Mouse (Mus musculus) erythroid progenitor cell, adult 5-6 weeks (primary cell): ENCODE measurements around the gene Crebbp. TPM values are rescaled to one million over a fixed set of nuclear protein-coding genes. Genes with fewer than 3 reads are reported as not detected.
"Not testable (repeated sequence)": the region's sequence is repeated elsewhere in the genome, so short reads cannot be mapped to it uniquely, and the experiment has no call there.

Experiments
- ATAC-seq: replicated peaks from 2 replicates; pipeline ENCODE4 v1.8.0; 2016; ENCODE audit warnings: moderate number of reproducible peaks, mild to moderate bottlenecking, moderate TSS enrichment, inconsistent platforms; ENCODE audit not compliant: poor library complexity, low FRiP score, severe bottlenecking
- total RNA-seq, 2 experiments: library from RNA; stranded (forward) in 1 of 2; stranded (reverse) in 1 of 2; fragments of 150-400 nt in 1 of 2; fragments of 186-747, 209-891 nt in 1 of 2; gene quantifications; 2 replicates each; pipeline versions ENCODE4 v1.2.3 to v1.2.4; 2015 to 2017; ENCODE audit warnings: low replicate concordance in 2 of 2

Gene Crebbp
- total RNA-seq, 2 experiments from 2014 or later = 51.1 to 51.4 TPM

DNA sequence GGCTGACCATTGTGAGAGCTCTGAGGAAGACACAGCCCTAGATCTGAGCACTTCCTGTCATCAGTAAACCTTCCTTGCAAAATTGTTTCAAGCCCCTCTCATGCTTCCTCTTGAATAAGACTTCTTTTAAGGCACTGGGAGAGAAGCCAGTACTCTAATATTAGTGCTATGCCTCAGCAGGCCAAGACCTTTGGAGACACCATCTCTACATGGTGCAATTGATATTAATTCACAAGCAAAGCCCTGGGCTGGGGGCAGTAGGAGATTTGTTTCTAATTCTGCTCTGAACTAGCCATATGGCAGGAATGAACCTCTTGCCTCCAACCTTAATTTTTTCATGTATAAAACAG is 52.9 kb downstream of the Crebbp start:
- no peak for ATAC-seq

DNA sequence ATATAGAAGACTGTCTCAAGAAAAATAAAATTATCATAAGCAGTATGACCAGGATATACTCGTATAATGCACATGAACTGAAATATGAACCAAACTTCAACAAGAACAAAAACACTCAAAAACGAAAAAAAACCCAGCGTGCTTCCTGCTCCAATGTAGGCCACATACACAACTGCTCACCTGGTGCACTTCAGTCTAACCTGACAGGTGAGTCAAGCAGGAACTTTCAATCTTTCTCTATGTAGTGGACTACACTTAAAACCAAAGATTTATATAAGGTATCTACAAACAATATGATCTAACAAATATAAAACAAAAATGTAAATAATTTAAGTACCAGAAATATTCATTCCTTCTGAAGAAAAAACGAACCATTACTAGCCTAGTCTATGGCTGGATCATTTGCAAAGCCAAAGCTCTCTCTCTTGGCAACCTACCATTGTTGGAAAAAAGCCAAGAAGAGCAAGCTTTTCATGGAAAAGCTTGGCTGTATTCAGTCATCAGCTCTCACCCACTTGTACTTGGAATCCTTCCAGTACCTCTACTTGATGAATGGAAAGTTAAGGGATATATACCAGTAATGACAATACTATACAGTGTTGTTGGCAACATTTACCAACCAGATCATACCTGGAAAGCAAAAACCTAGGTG is 53.4 kb downstream of the Crebbp start:
- ATAC-seq = no peak

DNA sequence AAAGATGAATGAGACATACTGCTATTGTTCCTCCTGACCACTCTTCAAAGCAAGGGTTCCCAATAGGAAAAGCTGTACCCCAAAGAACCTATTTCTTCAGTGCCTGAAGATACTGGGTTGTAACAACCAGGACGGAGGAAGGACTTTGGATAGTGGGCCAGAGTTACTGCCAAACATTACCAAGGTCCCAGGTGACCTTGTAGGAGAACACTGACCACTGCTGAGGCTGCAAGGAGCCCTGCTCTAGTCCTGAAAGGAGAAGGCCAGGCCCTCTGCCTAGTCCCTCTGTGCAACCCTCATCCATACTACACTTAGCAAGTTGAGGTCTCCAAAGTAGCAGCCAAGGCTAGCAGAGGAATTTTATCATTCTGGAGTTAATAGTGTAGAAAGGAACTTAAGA is 60.7 kb downstream of the Crebbp start:
- ATAC-seq = no peak

DNA sequence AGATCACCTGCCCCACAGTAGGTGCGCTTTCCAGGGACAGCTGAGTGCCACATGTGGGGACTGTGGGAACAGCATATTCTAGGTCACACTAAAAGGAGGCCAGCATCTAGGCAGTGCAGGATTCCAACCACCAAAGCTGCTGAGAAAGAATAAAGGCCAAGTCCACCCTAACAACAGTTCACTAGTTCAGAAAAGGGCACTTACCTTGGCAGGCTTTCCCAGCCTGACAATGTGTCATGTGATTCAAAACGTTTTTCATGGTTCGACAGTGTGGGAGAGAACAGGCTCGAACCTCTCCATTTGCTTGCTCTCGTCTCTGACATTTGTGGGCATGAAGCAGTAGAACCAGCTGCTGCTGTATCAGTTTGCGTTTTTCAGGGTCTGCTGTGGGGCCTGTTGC is 75.3 kb downstream of the Crebbp start:
- no peak for ATAC-seq

DNA sequence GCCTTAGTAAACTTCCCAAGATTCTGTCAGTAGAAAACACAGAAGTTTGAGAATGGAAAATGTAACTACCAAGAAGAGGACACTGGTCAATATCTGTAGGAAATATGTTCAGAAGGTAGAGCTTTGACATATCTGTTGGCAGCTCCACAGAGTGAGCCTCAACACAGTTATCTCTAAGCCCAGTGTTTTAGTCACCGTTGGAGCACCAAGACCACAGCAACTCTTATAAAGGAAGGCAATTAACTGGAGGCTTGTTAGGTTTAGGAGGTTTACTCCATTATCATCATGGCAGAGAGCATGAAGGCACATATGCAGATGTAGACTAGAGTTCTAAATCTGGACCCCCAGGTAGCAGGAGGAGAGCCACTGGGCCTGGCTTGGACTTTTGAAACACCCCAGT is 80.0 kb downstream of the Crebbp start:
- no peak for ATAC-seq

DNA sequence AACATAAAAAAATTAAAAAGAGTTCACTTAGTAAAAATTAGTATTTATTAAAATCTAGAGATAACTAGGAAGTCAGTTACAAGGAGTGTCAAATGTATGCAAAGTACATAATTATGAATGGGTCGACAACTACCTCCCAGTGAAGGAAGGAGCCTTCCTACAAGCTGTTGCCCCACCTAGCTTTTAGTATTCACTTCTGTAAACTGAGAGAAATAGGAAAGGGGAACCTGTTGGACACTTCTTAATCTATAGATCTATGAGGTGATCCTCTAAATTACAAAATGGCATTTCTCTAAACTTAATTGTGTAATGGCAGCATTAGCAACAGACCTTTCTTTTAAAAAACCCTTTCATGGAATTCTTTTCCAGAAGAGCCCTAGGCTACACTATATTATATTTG is 84.9 kb downstream of the Crebbp start:
- ATAC-seq = no peak

DNA sequence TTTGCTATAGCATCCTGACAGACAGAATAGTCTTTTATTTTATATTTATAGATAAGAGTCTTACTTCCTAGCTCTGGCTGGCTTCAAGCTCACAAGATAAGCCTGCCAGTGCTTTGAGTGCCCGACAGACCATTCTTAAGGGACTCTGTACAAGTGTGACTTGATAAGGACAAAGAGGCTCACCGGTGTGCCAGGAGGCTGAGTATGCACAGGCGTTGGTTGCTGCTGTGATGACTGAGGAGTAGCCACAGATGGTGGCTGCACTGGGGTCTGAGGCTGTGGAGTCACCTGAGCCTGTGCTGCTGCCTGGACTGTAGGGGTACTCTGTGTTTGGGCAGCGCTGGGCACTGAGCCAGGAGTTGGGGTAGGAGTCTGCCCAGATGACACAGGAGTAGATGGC is 96.7 kb downstream of the Crebbp start:
- peak; percentile 52; the same call in 1 of the 2 replicates for ATAC-seq

DNA sequence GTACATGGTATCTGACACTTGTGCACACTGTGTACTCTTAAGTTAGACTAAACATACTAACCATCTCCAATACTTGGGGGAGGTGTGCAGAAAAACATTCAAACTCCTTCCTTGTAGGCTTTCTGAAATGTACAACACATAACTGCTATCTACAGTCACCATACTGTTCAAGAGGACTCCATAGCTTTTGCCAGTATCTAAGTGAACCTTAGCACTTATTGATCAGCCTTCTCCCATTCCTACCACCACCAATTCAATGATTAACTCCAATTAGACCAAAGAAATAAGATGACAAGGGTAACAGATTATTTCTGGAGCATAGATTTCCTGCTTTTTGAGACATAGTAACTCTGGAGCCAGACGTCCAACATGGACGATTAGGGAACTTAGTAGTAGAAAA is 113.4 kb downstream of the Crebbp start:
- ATAC-seq = no peak

DNA sequence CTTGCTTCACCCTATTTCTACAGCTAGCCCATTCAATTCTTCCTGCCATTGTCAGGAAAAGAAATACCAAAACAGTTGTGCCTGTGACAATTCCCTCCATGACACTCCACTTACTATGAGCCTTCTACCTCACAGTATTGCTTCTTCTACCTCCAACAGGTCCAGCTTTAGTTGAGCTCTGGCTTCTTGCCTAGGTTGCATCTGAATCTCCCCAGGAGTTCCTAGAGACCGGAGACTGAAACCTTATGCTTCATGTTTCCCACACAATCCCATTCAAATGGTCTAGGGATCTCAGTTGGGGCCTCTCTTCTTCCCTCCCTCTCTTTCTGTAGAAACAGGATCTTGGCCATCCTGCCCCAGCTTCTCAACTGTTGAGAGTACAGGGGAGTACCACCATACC is 116.3 kb downstream of the Crebbp start:
- ATAC-seq = no peak

DNA sequence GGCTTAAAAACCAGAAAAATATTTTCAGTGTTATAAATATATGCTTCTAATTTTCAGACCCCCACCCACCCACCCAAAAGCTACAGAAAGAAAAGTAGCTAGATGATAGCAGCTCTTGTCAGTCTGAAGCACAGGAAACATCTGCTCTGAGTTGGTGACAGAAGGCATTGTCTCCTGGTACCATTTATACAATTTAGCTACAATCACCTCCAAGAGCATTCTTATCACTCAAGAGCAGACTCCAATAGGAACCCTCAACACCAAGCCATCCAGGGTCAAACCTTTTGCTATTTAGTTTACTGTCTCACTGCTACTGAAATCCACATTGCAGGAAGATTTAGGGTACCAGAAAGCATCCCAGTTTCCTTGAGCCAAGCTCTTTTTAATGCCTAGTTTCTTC is 116.9 kb downstream of the Crebbp start:
- ATAC-seq = no peak

DNA sequence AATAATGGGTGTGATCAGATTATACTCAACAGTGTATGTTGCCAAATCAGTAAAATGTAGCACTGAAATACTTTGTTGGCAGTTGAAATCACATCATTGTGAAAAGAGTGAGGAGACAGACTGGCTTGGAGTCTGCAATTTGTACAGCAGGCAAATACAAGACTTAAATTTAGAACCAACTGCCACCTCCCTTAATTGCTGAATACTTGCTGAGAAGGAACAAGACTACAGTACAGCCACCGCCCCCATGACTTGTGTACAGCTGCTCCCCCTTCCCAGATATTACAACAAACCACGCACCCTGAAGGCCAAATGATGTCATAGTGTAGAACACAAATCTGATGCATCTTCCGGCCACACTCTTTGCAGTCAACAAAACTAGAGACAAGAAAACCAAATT is 117.7 kb downstream of the Crebbp start:
- no peak for ATAC-seq

DNA sequence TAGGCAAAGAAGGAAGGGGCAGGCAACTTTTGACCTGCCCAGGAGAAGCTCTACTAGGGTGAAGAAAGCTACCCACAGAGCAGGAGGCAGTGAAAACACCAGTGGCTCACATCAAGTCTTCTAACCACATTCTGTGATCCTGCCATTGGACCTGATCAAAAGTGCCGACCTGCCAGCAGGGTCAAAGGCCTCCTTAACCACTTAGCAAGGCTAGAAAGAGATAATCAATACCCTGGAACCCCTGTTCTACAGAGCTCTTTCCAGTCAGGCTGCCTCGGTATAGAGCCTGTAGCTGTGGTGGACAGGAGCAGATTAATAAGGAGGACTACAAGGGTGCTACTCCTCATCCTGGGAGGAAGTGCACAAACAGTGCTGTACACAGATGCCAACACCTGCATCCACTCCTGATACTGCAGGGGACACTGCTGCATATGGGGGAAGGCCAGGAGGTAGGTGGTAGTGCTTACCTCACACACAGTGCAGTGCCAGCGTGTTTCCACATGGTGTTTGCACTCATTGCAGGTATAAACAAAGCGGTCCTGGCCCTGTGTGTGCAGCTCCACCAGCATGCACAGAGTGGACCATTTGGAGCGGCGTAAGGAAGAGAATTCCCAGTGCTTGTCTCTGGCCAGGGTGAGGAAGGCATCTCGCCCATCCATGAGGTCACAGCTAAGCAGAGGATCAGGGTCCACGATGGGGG is 126.4 kb downstream of the Crebbp start:
- no peak for ATAC-seq

DNA sequence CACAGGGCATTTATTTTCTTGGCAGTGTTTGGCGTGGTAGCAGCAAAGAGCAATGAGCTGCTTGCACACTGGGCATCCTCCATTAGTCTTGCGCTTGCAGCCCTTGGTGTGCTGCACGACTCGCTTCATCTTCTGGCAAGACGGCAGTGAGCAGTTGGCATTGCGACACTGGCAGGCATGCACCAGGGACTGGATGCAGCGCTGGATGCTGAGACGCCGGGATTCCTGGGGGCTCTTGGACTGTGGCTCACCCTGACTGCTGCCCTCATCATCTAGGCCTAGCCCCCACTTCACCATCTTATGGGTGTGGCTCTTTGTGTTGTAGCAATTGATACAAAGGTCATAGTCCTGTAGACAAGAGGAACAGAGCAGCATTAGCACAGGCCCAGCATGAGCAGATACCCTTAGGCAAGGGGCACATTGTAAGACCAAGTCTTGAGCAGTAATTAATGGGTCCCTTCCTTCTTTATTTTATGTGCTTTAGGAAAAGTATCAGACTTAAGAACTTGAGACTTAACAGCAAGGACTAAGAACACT is 127.9 kb downstream of the Crebbp start:
- ATAC-seq = no peak

DNA sequence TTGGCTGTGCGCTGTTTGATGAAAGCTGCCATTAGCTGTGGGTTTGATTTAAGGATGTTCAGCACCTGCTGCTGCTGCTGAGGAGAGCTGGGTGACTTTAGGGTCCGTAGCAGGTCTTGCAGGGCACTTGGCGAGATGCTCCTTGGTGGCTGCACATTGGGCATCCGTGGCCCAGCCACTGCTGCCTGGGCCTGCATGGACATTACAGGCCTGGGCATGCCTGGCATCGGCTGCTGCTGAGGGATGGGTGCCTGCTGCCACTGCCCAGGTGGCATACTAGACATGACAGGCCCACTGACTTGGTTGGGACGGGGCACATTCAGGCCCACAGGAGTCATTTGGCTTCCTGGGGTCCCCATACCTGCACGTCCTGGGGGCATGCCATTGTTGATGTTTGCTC is 128.7 kb downstream of the Crebbp start:
- 0 out of 2 replicates have a peak, but pooled peaks have one; percentile 31 for ATAC-seq

DNA sequence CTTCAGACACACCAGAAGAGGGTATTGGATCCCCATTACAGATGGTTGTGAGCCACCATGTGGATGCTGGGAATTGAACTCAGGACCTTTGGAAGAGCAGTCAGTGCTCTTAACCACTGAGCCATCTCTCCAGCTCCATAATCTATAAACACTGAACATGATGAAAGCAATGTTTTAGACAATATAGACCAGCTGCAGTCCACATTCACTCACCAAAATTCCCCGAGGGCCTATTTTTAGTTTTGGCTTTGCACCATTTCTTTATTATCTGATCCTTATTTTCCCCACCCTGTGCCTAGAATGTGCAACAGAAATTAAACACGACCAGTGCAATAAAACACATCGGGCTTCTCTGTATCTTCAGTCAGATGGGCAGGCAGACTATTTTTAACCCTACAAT is 133.4 kb downstream of the Crebbp start:
- not testable (repeated sequence) for ATAC-seq

DNA sequence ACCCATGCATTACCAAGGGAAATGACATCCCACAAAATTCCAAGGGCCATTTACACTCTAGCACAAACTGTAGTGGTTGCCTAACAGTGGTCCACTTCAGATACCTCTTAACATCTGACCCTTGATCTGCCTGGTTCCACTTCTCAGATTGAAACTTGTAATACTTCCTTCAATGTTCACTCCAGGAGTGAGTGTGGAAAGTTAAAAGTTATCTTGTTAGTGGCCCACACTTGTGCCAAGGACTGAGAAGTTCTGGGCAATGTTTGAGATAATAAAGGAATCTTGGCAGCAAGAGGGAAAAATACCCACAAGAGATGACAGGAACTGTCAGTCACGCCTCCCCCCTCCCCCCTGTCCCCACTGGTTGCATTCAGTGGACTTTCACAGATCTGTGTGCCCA is 134.1 kb downstream of the Crebbp start:
- ATAC-seq = no peak

DNA sequence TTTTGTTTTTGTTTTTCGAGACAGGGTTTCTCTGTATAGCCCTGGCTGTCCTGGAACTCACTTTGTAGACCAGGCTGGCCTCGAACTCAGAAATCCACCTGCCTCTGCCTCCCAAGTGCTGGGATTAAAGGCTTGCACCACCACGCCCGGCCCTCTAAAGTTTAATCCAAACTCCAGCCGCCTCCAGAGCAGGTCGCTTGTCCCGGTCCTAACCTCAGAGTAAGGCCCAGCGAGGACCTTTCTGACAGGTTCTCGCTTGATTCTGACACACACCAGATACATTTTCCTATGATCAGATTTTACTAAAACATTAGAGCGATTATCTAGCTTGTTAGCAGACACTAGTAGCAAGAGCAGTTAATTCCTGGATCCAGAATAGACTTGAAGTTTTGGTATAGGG is 135.5 kb downstream of the Crebbp start:
- ATAC-seq = not testable (repeated sequence)

DNA sequence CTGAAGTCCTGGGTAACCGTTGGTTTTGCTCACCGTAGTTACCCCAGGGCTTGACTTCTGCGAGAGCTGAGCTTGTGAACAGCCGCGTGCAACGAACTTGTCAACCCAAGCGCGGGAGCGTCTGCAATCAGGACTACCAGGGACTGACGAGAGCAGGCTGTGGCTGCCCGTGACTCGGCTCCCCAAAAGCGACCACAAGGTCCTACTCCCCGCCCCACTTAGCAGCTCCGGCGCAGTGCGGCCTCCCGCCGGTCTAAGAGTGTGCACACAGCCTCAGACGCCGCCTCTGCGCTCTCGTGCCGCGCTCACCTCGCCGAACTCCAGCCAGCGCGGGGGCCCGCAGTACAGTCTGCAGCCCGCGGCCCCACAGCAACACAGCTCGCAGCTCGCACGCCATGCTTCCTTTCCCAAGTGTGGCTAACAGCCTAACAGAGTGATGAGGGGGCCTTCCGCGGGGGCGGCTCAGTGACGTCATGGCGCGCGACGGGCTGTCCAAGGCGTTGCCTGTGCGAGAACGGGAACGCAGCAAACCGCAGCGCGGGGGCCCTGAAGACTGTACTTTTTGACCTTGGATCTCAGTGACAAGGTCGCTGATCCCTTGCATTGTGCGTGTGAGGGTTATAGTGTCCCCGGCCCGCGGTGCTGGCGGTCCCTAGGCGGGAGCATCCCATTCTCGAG is 136.3 kb downstream of the Crebbp start, which contains the start of gene Trap1:
Trap1 (minus strand) TSS at position 444 of the 678 bp plus-strand sequence.
- peak; percentile 97 for ATAC-seq

DNA sequence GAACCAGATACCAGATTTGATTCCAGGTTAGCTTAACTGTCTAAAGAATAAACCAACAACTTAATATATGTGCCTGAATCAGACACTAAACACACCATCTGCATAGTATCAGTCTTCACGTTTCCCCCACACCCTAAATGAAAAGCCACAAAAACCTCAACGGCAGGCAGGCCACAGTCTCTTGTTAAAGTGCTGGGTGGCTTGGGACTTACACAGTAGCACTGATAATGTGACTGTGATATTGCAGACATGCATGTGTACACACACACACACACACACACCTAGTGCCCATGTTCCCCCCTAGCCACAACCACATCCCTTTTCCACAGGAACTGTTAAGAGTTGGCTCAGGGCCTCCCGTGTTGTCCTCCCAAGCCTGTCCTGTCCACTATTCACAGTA is 139.0 kb downstream of the Crebbp start:
- ATAC-seq = no peak

DNA sequence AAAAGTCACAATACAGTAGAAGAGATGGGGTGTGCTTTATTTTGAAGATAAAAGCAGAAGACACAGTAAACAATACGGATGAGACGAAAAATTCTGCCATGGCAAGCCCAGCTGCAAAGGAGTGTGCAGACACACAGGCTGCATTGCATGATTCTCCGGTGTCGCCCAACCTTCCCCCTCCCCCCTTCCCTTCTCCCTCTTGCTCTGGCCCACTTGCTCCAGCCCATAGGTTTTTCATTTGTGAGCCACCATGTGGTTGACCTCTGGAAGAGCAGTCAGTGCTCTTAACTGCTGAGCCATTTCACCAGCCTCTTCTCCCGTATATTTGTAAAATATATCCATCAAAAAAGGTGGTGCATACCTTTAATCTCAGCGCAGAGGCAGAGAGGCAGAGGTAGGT is 139.5 kb downstream of the Crebbp start:
- no peak for ATAC-seq

DNA sequence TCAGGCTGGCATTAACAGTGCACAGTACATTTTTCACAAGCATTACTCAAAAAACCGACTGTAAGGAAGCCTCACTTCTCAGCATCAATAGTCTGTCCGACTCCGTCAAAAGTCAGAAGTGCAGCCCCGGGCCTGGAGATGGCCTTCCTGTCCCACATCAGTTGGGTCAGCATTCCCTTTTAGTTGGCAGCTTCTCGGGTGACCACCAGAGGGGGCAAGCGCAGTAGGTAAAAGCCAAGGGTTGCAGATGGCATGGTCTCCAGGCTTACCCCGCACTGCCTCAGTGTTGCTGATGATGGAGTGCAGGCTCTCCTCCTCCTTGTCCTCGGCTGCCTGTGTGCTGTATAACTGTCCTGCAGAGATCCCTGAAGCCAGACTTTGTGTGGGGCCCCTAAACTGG is 145.2 kb downstream of the Crebbp start:
- ATAC-seq = peak; percentile 67
